Mouse (Mus musculus): Measurements from ENCODE around the gene Tmem208.
"Not testable (repeated sequence)": the region's sequence is repeated elsewhere in the genome, so short reads cannot be mapped to it uniquely, and the experiment has no call there.

The Tmem208 gene

GRCm38 (mm10) chr8:105326141-105326672 is at the start of gene Tmem208, which contains the start of gene Lrrc29:
Tmem208 (plus strand) TSS chr8:105326354.
Lrrc29 (minus strand) TSS chr8:105326278.
- DNase-seq (ENCODE audit: low read depth, low spot score), result peak; percentile 99

- no peak for DNase-seq (ENCODE audit: low read depth, low spot score)
Observed at GRCm38 (mm10) chr8:105278911-105279334, 47.2 kb upstream of the Tmem208 start.

- DNase-seq (ENCODE audit: low read depth, low spot score), result no peak
Observed at GRCm38 (mm10) chr8:105280567-105280966, 45.6 kb upstream of the Tmem208 start.

GRCm38 (mm10) chr8:105281821-105282220 is 44.3 kb upstream of the Tmem208 start:
- DNase-seq (ENCODE audit: low read depth, low spot score), result no peak

GRCm38 (mm10) chr8:105282239-105282638 is 43.9 kb upstream of the Tmem208 start:
- DNase-seq (ENCODE audit: low read depth, low spot score), result no peak

GRCm38 (mm10) chr8:105283074-105283473 is 43.1 kb upstream of the Tmem208 start:
- peak; percentile 92 for DNase-seq (ENCODE audit: low read depth, low spot score)

- DNase-seq (ENCODE audit: low read depth, low spot score), result no peak
Observed at GRCm38 (mm10) chr8:105285514-105285913, 40.6 kb upstream of the Tmem208 start.

GRCm38 (mm10) chr8:105286907-105287306 is 39.2 kb upstream of the Tmem208 start:
- no peak for DNase-seq (ENCODE audit: low read depth, low spot score)

- no peak for DNase-seq (ENCODE audit: low read depth, low spot score)
Observed at GRCm38 (mm10) chr8:105288231-105288630, 37.9 kb upstream of the Tmem208 start.

GRCm38 (mm10) chr8:105288958-105289732 is 37.0 kb upstream of the Tmem208 start:
- peak; percentile 98 for DNase-seq (ENCODE audit: low read depth, low spot score)

- peak; percentile 90 for DNase-seq (ENCODE audit: low read depth, low spot score)
Observed at GRCm38 (mm10) chr8:105289805-105290460, 36.2 kb upstream of the Tmem208 start, which contains the start of gene 4931428F04Rik. 4931428F04Rik (minus strand) TSS chr8:105289864.

GRCm38 (mm10) chr8:105290554-105291314 is 35.4 kb upstream of the Tmem208 start:
- peak; percentile 94 for DNase-seq (ENCODE audit: low read depth, low spot score)

- DNase-seq (ENCODE audit: low read depth, low spot score), result not testable (repeated sequence)
Observed at GRCm38 (mm10) chr8:105291364-105291763, 34.8 kb upstream of the Tmem208 start.

GRCm38 (mm10) chr8:105291802-105292201 is 34.4 kb upstream of the Tmem208 start:
- DNase-seq (ENCODE audit: low read depth, low spot score), result not testable (repeated sequence)

- DNase-seq (ENCODE audit: low read depth, low spot score), result no peak
Observed at GRCm38 (mm10) chr8:105292471-105292870, 33.7 kb upstream of the Tmem208 start.

- peak; percentile 46 for DNase-seq (ENCODE audit: low read depth, low spot score)
Observed at GRCm38 (mm10) chr8:105293405-105293804, 32.7 kb upstream of the Tmem208 start.

GRCm38 (mm10) chr8:105294776-105295175 is 31.4 kb upstream of the Tmem208 start:
- no peak for DNase-seq (ENCODE audit: low read depth, low spot score)

GRCm38 (mm10) chr8:105295256-105295655 is 30.9 kb upstream of the Tmem208 start:
- no peak for DNase-seq (ENCODE audit: low read depth, low spot score)

GRCm38 (mm10) chr8:105295895-105296573 is 30.1 kb upstream of the Tmem208 start, which contains the start of gene Exoc3l:
Exoc3l (minus strand) TSS chr8:105296101.
- no peak for DNase-seq (ENCODE audit: low read depth, low spot score)

GRCm38 (mm10) chr8:105297511-105298192 is 28.5 kb upstream of the Tmem208 start, which contains the start of gene E2f4:
E2f4 (plus strand) TSS chr8:105297663.
- peak; percentile 94 for DNase-seq (ENCODE audit: low read depth, low spot score)
